Mouse (Mus musculus) C2C12 (cell line): ENCODE results near the gene Ciz1.

Experiments used
- CEBPB ChIP-seq: IDR thresholded peaks from one replicate; pipeline ENCODE4 v1.6.1; 2011; ENCODE audit warnings: low read depth, mild to moderate bottlenecking, control low read depth, moderate library complexity
- CTCF ChIP-seq: IDR thresholded peaks from one replicate; pipeline ENCODE4 v1.5.1; 2011; ENCODE audit not compliant: control insufficient read depth, insufficient read depth, insufficient read length
- MYOD1 ChIP-seq: IDR thresholded peaks from one replicate; pipeline ENCODE4 v1.6.1; 2011; ENCODE audit warnings: low read depth; ENCODE audit not compliant: control insufficient read depth, insufficient read length
- MYOG ChIP-seq: IDR thresholded peaks from one replicate; pipeline ENCODE4 v1.6.1; 2011; ENCODE audit not compliant: control insufficient read depth, insufficient read length; ENCODE audit errors: extremely low read depth
- USF1 ChIP-seq: IDR thresholded peaks from one replicate; pipeline ENCODE4 v1.6.1; 2011; ENCODE audit warnings: low read depth, mild to moderate bottlenecking, control low read depth, moderate library complexity

DNA sequence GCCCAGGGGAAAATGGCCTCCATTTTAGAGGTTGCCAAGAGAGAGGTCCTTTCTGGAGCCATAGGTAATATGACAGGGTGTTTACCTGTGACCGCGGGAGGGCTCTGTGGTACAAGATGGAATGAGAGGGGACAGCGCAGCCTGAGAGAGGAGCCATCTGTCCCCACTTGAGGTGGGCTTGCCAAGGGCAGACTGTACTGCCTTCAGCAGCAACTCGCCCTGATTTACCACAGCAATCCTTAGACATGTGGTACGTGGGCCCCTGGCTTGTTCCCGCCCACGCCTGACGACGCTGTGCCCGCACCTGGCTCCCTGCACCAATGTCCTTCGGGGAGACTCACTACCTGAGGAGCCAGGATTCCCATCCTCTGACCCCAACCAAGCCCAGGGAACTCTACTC is 3.8 kb upstream of the Ciz1 start:
- TF ChIP-seq USF1 (no peak), CTCF (no peak), MYOD1 (no peak), MYOG (no peak), CEBPB (no peak)
